Mouse (Mus musculus) intestine, embryonic 16.5 days (tissue): Measurements from ENCODE around the gene Cd79a. TPM values are rescaled to one million over a fixed set of nuclear protein-coding genes. Genes with fewer than 3 reads are reported as not detected.
A peak's percentile ranks its signal among the peaks of the same experiment; 100 is the strongest.

Experiments
- ATAC-seq: fragments of 200-750 bp; cut with Nextera tagmentation; 2 replicates; pipeline ENCODE4 v1.8.0; 2017; ENCODE audit warnings: moderate TSS enrichment, moderate library complexity
- H3K27ac ChIP-seq: fragments of 300-500 bp; sonication (generic); 2 replicates; pipeline ENCODE4 v1.5.1; 2014; ENCODE audit warnings: mild to moderate bottlenecking, low read length
- H3K27me3 ChIP-seq: fragments of 300-500 bp; sonication (generic); replicated peaks from 2 replicates; pipeline ENCODE4 v1.6.1; 2014; ENCODE audit warnings: low read length, control low read depth, mixed read lengths; ENCODE audit not compliant: control insufficient read depth, insufficient read depth
- H3K36me3 ChIP-seq: fragments of 300-500 bp; sonication (generic); 2 replicates; pipeline ENCODE4 v1.6.1; 2014; ENCODE audit warnings: low read length, control low read depth; ENCODE audit not compliant: control insufficient read depth, insufficient read depth
- H3K4me1 ChIP-seq: fragments of 300-500 bp; sonication (generic); 2 replicates; pipeline ENCODE4 v1.6.1; 2014; ENCODE audit warnings: low read length, control low read depth, mixed read lengths; ENCODE audit not compliant: control insufficient read depth, insufficient read depth
- H3K4me2 ChIP-seq: fragments of 300-500 bp; sonication (generic); 2 replicates; pipeline ENCODE4 v1.6.1; 2014; ENCODE audit warnings: low read depth, low read length, control low read depth
- H3K4me3 ChIP-seq: fragments of 300-500 bp; sonication (generic); 2 replicates; pipeline ENCODE4 v1.5.1; 2014; ENCODE audit warnings: mild to moderate bottlenecking, low read length
- H3K9ac ChIP-seq: fragments of 300-500 bp; sonication (generic); 2 replicates; pipeline ENCODE4 v1.6.1; 2014; ENCODE audit warnings: low read depth, low read length
- H3K9me3 ChIP-seq: fragments of 300-500 bp; sonication (generic); 2 replicates; pipeline ENCODE4 v1.6.1; 2016; ENCODE audit warnings: low read length, control low read depth; ENCODE audit not compliant: control insufficient read depth
- WGBS: fragments of 180-500 bp; shearing (Covaris S2); extraction: QIAGEN DNeasy Blood & Tissue Kit; methylation state at CpG from one replicate; pipeline ENCODE4 v1.1.7; 2014; 5-methylcytosine and 5-hydroxymethylcytosine counted together
- polyA plus RNA-seq: library from polyadenylated mRNA; unstranded; fragments of >200 nt; fragmentation: Nextera tagmentation; extraction: Ambion mirVana; gene quantifications from 2 replicates; pipeline ENCODE4 v1.2.1, GENCODE M21; 2015

The Cd79a gene
- polyA plus RNA-seq, 1 experiment from 2014 or later: 0.46 TPM

DNA sequence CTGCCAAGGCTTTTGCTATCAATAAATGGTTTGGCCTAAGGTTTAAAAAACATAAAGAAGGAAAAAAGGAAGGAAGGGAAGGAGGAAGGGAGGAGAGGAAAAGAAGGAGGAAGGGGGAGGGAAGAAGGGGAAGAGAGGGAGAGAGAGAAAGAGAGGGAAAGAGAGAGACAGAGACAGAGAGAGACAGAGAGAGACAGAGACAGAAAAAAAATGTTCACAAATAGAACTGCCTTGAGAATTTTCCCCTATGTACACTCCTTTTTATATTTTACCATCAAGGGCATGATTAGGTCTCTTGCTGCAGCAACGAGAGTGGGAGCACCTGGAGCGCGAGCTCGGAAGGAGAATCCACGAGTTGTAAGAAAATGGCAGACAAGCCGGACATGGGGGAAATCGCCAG lies 35.3 kb upstream of the Cd79a start, which contains the start of gene Gm9844:
Gene Gm9844, plus strand, starts transcription at position 301 of the 400 bp plus-strand sequence.
- no peak within 1 kb of the TSS for H3K4me3 ChIP-seq
- no peaks in the 10 kb centered on the region for H3K4me1 ChIP-seq
- H3K36me3 ChIP-seq: no peaks in the 10 kb centered on the region
- H3K4me2 ChIP-seq: no peak within 1 kb of the TSS
- no peaks in the 10 kb centered on the region for H3K9me3 ChIP-seq
- H3K9ac ChIP-seq: no peak within 1 kb of the TSS
- no peaks in the 10 kb centered on the region for H3K27me3 ChIP-seq
- H3K27ac ChIP-seq: no peak within 1 kb of the TSS
- ATAC-seq: no peak
- WGBS: 87% methylated on average over 7 of the region's 7 CpGs

DNA sequence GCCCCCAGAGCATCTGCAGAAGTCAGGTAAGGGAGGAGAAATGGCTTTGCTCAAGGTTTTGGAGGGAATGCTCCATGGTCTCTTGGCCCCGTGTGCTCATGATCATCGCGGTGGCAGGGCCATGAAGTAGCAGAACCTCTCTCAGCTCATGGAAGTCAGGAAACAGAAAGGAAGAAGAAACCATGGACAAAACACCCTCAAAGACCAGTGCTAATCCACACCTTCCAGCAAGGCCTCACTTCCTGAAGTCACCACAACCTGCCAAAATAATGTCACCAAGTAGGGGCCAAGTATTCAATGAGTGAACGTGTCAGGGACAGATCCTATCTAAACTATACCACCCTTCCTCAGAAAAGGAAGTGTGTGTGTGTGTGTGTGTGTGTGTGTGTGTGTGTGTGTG lies 34.3 kb upstream of the Cd79a start:
- no peak for ATAC-seq
- H3K27me3 ChIP-seq: no peaks in the 10 kb centered on the region
- H3K4me3 ChIP-seq: no peak overlapping the region
- no peaks in the 10 kb centered on the region for H3K36me3 ChIP-seq
- H3K4me1 ChIP-seq: no peaks in the 10 kb centered on the region
- H3K9me3 ChIP-seq: no peaks in the 10 kb centered on the region
- no peak overlapping the region for H3K4me2 ChIP-seq
- no peak overlapping the region for H3K9ac ChIP-seq
- H3K27ac ChIP-seq: no peak overlapping the region
- 83% methylated on average over 4 of the region's 4 CpGs for WGBS

DNA sequence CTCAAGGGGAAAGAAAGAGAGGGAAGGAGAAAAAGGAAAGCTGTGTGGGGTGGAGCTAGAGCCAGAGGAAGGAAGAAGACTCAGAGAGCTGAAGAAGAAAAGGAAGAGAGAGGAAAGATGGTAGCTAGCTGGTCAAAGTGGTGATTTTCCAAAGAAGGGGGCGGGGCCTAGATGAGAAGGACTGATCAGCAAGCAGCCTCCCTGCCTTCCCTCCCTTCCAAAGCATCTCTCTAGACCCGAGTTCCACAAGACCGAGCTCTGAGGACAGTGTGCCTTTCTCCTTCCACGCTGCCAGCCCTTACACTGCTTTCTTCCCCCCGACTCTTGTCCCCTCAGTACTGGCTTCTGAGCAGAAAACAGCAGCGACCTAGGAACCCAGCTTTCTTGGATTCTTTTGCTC lies 33.0 kb upstream of the Cd79a start:
- 26% methylated on average over 6 of the region's 6 CpGs for WGBS
- ATAC-seq: no peak
- H3K27ac ChIP-seq: no peak overlapping the region
- H3K4me1 ChIP-seq: no peaks in the 10 kb centered on the region
- no peak overlapping the region for H3K4me3 ChIP-seq
- no peak overlapping the region for H3K9ac ChIP-seq
- H3K4me2 ChIP-seq: no peak overlapping the region
- H3K9me3 ChIP-seq: no peaks in the 10 kb centered on the region
- H3K27me3 ChIP-seq: no peaks in the 10 kb centered on the region
- no peaks in the 10 kb centered on the region for H3K36me3 ChIP-seq

DNA sequence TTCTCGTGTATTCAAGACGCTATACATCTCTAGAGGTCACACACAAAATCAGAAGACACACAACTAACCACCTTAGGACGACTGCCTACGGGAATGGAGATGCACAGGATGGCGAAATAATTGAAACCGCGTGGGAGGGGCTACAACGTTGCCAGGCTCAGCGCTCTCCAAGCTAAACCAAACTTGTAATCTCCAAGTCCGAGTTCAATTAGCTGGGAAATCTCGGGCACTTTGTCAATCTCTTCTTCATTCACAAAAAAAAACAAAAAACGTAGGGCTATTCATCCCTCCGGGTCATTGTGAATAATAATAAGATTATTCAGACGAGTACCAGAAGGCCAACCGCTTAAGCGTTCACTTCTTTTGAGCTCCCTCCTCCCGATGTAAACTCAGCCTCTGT lies 28.1 kb upstream of the Cd79a start:
- Histone ChIP-seq H3K27ac (no peak overlapping the region), H3K4me3 (no peak overlapping the region), H3K4me1 (no peaks in the 10 kb centered on the region), H3K4me2 (no peak overlapping the region), H3K36me3 (no peaks in the 10 kb centered on the region), H3K9me3 (peaks cover 4% of the 10 kb centered on the region; the same call in 1 of the 2 replicates), H3K9ac (no peak overlapping the region), H3K27me3 (peaks cover 3% of the 10 kb centered on the region; the same call in 1 of the 2 replicates)
- WGBS: 62% methylated on average over 17 of the region's 17 CpGs
- no peak for ATAC-seq

DNA sequence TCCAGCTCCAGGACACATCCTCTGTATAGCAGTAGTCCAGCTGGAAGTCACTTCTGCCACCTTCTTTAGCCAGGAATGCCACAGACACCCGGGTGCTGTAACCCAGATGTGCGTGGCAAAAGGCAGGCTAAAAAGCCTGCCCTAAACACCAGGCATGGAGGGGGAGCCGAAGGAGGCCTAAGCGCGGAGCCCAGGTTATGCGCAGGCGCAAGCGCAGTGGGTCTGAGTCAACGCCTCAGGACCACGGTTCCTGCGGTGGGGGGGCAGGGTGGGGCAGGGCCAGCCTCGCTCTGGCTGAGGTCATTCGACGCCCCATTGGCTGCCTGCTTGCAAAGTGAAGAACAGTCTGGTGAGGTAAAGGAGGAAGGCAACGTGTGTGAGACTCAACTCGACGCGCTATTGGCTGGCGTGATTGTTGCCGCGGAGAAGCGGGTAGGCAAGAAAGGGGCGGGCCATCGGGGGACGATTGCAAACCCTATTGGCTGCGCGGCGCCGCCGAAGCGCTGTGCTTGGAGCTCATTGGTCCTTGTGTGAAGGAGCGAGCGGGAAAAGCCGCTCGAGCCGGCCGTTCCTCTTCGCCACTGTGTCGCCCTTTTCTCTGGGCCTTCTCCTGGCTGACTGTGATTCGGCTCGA lies 27.5 kb upstream of the Cd79a start, which contains the start of the genes Lypd4 and Dmrtc2:
Gene Lypd4, minus strand, starts transcription at position 410 of the 634 bp plus-strand sequence.
Gene Dmrtc2, plus strand, starts transcription at position 526 of the 634 bp plus-strand sequence.
- ATAC-seq: no peak
- Histone ChIP-seq H3K4me3 (no peak within 1 kb of the TSS), H3K9me3 (peaks cover 4% of the 10 kb centered on the region; the same call in 1 of the 2 replicates), H3K4me1 (no peaks in the 10 kb centered on the region), H3K27ac (no peak within 1 kb of the TSS), H3K27me3 (peaks cover 3% of the 10 kb centered on the region; the same call in 1 of the 2 replicates), H3K36me3 (no peaks in the 10 kb centered on the region), H3K9ac (no peak within 1 kb of the TSS), H3K4me2 (no peak within 1 kb of the TSS)
- 52% methylated on average over 39 of the region's 41 CpGs for WGBS

DNA sequence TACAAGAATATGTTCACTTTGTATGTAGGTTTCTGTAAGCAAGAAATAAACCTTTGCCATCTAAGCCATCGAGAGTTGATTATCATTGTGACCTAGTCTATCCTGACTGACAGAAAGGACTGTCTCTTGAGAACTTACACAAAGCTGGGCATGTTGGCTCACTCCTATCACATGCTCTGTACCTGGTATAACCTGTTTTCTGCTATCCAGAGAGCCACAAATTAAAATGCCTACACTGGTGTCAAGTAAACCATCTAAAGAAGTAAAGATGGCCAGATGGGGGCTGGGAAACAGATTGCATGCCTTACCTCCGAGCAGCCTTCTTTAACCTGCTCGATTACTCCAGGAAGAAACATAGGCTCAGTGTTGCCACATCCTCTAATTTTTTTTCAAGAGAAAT lies 19.6 kb upstream of the Cd79a start:
- no peak overlapping the region for H3K27ac ChIP-seq
- H3K4me2 ChIP-seq: no peak overlapping the region
- no peak overlapping the region for H3K9ac ChIP-seq
- no peak for ATAC-seq
- no peaks in the 10 kb centered on the region for H3K27me3 ChIP-seq
- H3K36me3 ChIP-seq: no peaks in the 10 kb centered on the region
- H3K4me3 ChIP-seq: no peak overlapping the region
- no peaks in the 10 kb centered on the region for H3K4me1 ChIP-seq
- 59% methylated on average over 3 of the region's 3 CpGs for WGBS
- no peaks in the 10 kb centered on the region for H3K9me3 ChIP-seq

DNA sequence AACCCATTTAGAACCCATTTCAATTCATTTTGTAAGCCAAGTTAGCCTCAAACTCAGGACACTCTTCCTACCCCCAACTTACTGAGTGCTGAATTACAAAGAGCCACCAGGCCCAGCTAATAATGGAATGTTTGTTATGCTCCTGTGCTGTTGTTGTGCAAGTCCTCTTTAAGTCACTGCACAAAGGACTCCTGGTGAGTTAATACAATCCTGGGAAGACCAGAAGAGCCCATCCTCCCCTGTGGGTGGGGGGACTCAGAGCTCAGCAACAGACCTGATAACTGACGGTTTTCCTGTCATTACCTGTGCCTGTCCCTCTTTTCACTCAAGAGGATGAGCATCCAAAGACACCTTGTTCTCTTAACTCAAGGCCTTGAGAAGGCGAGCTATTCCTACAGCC lies 17.6 kb upstream of the Cd79a start:
- 35% methylated on average over 2 of the region's 2 CpGs for WGBS
- no peak overlapping the region for H3K27ac ChIP-seq

DNA sequence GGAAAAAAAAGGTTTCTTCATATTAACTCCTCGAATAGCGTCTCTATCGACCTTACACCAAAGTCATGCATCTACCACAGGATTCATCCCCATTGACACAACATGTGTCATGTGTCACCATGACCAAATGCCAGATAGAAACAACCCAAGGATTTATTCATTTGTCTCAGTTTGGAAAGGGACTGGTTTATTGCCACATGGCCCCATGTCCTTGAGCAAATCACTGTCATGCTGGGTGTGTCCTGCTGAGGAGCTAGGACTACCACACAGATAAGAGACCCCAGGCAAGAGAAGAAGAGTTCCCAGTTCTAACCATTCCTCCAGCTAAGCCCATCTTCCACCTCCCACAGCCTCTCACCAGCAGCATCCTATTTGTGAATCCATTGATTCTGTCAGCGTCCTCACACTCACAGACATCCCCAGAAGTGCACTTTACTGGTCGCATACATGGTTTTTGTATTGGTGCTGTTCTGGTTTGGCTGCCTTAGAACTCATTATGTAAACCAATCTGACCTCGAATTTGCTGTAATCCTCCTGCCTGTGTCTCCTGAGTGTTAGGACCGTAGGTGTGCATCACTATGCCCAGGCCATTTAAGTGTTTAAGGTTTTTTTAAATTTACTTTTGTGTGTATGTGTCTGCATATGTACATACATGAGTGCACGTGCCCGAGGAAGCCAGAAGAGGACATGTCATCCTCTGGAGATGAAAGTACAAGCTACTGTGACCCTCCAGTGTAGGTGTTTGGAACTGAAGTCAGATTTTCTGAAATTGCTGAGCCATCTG lies 14.6 kb upstream of the Cd79a start:
- H3K9me3 ChIP-seq: no peaks in the 10 kb centered on the region
- H3K36me3 ChIP-seq: peaks cover 6% of the 10 kb centered on the region; the same call in 1 of the 2 replicates
- ATAC-seq: no peak
- no peaks in the 10 kb centered on the region for H3K27me3 ChIP-seq
- H3K27ac ChIP-seq: no peak overlapping the region
- 91% methylated on average over 9 of the region's 9 CpGs for WGBS
- H3K4me1 ChIP-seq: peaks cover 18% of the 10 kb centered on the region
- no peak overlapping the region for H3K4me3 ChIP-seq
- H3K9ac ChIP-seq: no peak overlapping the region
- H3K4me2 ChIP-seq: no peak overlapping the region

More for the DNA sequence above, 17.6 kb upstream of the Cd79a start:
- no peaks in the 10 kb centered on the region for H3K9me3 ChIP-seq
- H3K4me2 ChIP-seq: no peak overlapping the region
- H3K4me1 ChIP-seq: no peaks in the 10 kb centered on the region
- no peak for ATAC-seq
- no peak overlapping the region for H3K9ac ChIP-seq
- no peaks in the 10 kb centered on the region for H3K27me3 ChIP-seq
- H3K36me3 ChIP-seq: no peaks in the 10 kb centered on the region
- no peak overlapping the region for H3K4me3 ChIP-seq

DNA sequence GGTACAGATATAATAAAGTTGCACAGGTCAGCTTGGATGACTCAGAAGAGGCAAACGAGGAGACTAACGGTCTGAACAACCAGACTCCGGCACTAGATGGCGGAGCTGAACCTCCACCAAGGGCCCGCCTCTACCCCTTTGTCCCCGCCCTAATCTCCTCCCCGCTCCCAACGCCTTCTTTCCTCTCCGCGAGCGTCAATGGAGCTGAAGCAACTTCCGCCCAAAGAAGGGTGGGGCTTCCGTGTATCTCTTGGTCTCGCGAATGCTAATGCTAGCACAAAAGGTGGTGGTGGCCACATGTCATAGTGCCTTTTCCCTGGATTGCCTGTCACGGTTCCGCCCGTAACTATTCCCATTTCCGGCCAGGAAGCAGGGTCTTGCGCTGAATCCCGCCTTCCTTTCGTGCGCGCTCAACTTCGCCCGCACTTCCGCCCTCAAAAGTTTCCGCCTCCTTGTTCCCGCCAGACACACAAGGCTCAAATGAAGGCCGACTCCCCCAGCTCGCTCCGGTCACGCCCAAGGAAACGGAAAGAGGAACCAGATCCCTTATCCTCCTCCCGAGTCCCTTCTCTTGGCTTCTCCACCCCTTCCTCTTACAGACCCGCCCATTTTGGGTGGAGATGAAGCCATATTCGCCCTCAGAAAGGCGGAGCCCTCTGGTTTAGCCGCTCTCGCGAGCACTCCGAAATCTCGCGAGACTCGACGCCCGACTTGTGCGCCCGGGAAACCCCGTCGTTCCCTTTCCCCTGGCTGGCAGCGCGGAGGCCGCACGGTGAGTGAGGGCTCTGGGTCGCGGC lies 13.1 kb upstream of the Cd79a start, which contains the start of gene Rps19:
Gene Rps19, plus strand, starts transcription at position 476 of the 797 bp plus-strand sequence.
- H3K36me3 ChIP-seq: peaks cover 21% of the 10 kb centered on the region
- peak within 1 kb of the TSS; percentile 99 for H3K4me3 ChIP-seq
- no peaks in the 10 kb centered on the region for H3K27me3 ChIP-seq
- no peaks in the 10 kb centered on the region for H3K9me3 ChIP-seq
- under 1% methylated on average over 57 of the region's 57 CpGs for whole genome bisulfite sequencing
- ATAC-seq: peak; percentile 96
- peak within 1 kb of the TSS; percentile 100 for H3K9ac ChIP-seq
- peaks cover 21% of the 10 kb centered on the region for H3K4me1 ChIP-seq
- peak within 1 kb of the TSS; percentile 89 for H3K27ac ChIP-seq
- peak within 1 kb of the TSS; percentile 86 for H3K4me2 ChIP-seq
